Mouse (Mus musculus) T-cell, adult 2 months (primary cell): ENCODE results near the gene Frmd4a.

ENCODE experiments used
- DNase-seq: peaks from one replicate; pipeline ENCODE4 v3.0.0; 2022; ENCODE audit warnings: low spot score

The Frmd4a gene

DNA sequence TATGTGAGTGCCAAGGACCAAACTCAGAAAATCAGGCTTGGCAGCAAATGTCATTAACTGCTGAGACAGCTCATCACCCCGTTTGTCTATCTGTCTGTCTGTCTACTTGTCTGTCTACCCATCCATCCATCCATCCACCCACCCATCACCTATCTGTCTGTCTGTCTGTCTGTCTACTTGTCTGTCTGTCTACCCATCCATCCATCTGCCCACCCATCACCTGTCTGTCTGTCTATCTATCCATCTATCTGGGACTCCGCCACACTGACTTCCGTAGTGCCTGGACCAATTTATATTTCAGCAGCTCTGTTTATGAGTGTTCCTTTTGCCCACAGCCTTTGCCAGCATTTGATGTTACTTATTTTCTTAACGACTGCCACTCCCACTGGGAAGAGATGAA lies 375.5 kb downstream of the Frmd4a start:
- DNase-seq: no peak

DNA sequence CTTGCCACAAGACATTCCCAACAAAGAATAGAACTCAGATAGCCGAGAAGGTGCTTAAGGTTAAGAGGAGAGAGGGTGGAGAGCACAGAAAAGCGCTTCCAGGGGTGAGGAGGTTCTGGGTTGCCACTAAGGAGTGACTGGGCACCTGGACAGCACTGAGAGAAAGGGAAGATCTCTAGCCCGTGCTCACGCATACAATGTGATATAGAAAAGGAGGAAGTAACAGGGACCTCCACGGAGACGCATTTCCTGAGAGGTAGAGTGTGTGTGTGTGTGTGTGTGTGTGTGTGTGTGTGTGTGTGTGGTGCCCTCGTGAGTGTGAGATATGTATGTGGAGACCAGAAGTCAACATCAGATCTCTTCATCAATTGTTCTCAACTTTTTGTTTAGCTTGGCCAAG lies 377.1 kb downstream of the Frmd4a start:
- DNase-seq: no peak

- no peak for DNase-seq
Measured at GRCm38 (mm10) chr2:4399721-4400120, 382.2 kb downstream of the Frmd4a start.

GRCm38 (mm10) chr2:4400771-4401596 lies 383.5 kb downstream of the Frmd4a start:
- no peak for DNase-seq

GRCm38 (mm10) chr2:4401597-4402581 lies 384.4 kb downstream of the Frmd4a start:
- no peak for DNase-seq

GRCm38 (mm10) chr2:4406977-4407376 lies 389.5 kb downstream of the Frmd4a start:
- DNase-seq: no peak

DNA sequence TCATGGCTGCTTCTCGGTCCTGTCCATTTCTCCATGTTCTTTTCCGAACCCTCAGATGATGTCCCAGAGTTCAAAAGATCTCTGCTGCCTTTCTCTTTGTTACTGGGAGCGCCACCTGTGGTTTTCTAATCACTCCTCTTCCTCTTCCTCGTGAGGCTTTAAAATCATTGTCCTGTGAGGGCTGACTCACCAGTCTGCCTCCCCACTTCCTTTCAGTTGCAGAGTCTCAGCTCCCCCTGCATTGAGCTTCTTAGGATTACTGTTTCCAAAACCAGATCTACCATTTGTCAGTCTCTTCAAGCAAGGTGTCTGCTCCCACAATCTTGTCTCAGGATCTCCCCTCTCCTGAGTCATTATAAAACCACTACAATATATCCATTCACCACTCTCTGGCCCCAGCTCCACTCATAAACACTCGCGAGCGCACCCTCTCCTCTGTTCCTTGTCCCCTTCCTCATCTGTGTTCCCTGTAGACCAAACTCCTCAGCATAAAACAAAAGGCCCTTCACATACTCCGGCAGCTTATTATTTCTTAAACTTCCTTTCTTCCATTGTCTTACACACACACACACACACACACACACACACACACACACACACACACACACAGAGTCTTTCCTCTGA lies 392.4 kb downstream of the Frmd4a start:
- no peak for DNase-seq

DNA sequence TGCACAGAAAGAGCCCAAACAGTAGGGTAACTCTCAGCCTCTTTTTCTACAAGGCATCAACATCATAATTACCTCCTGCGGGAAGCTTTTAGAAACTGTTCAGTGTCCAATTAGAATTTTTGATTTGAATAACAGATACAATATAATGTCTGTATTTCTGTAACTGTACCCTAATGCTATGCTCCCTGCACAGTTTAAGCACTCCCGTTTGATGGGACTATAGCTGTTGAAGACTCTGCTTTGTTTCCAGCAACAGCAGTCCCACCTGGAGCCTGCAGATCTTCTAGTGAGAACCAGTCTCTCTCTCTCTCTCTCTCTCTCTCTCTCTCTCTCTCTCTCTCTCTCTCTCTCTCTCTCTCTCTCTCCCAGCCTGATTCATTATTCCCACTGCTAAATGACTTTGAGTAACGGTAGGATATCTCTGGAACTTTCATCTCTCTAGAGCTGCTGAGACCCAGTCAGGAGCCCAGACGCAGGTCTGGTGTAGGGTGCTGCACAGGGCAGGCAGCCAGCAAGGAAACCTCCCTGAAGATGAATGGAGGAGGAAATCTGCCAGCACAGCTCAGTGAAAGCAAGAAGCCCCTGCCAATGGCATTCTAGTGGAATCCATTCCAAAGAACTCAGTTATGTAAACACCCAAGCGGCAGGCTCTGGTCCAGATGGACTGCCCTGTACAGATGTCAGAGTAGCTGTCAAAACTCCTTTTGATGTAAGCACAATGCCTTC lies 395.5 kb downstream of the Frmd4a start:
- no peak for DNase-seq

GRCm38 (mm10) chr2:4413596-4414335 lies 396.2 kb downstream of the Frmd4a start:
- no peak for DNase-seq

- no peak for DNase-seq
Measured at GRCm38 (mm10) chr2:4420679-4421312, 403.3 kb downstream of the Frmd4a start.

GRCm38 (mm10) chr2:4421757-4422156 lies 404.2 kb downstream of the Frmd4a start:
- no peak for DNase-seq

DNA sequence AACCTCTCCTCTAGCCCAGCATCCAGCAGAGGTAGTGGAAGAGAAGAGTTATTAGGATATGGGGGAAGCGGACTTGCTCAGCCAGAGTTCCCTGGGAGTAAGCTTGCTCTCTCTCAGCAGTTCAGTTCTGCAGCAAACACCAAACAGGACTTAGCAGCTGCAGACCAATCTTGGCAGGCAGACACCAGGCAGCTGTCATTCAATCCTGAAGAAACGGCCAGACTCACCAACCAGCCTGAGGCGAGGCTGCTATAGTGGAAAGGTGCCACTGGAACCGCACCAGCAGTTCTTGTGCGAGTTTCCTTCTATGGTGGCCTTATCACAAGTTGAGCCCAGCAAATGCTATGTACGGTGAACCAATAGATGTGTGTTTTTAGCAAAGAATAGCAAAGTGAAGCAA lies 406.4 kb downstream of the Frmd4a start:
- no peak for DNase-seq

- DNase-seq: no peak
Measured at GRCm38 (mm10) chr2:4428407-4428855, 410.9 kb downstream of the Frmd4a start.

- no peak for DNase-seq
Measured at GRCm38 (mm10) chr2:4433119-4433518, 415.6 kb downstream of the Frmd4a start.

GRCm38 (mm10) chr2:4435051-4435450 lies 417.5 kb downstream of the Frmd4a start:
- no peak for DNase-seq

DNA sequence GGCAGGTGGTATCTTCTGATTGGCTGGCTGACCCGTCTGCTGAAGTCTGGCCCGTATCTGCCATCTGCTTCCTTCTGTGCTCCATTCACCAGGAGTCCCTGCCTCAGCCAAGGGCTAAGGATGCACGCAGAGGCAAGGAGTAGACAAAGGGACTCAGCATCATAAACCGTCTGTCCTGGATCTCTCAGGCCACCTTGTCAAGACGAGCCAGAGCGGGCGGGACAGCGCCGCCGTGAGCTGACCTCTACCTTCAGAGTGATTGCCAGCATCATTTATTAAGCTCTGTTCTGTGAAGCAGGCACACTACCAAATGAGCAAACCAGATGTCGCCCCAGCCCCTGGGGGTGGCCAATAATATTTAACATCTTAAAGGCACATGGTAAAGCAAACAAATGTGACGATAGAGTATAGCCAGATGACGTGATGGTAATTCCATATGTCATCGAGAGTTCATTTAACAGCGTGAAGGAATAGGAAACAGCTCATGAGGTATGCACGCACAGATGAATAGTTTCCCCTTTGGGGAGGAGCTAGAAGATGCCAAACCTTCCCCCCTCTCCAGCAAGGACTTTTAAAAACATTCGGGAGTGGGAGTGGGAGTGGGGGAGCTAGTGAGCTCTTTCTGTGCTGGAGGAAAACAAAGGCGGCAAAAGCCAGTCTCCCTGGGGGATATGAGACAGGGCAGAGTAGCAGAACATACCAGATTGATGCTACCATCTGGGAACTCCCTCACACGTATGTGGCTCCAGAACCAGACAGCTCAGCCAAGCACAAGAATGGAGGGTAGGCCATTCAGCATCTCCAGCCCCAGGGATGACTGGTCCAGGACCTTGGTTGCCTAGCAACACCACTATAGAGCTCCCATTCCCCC lies 419.1 kb downstream of the Frmd4a start:
- DNase-seq: no peak

DNA sequence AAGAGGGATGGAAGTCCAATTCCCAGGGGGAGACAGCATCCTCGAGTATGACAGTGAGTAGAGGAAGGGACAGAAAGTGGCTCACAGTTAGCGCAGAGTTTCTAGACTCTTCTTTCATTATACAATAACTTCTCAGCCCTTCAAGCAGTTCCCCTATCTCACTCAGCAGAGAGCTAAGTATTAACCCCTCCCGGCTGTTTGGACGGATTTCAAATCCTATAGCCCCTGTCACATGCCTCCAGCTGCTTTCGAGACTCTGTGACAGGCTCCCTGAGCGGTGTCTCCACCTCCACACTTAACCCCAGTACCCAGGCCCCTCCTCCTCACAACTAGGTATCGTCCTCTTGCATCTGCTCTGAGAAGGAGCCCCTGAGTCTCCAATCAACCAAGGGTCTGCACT lies 421.2 kb downstream of the Frmd4a start:
- DNase-seq: no peak

- DNase-seq: no peak
Measured at GRCm38 (mm10) chr2:4439909-4440308, 422.4 kb downstream of the Frmd4a start.

DNA sequence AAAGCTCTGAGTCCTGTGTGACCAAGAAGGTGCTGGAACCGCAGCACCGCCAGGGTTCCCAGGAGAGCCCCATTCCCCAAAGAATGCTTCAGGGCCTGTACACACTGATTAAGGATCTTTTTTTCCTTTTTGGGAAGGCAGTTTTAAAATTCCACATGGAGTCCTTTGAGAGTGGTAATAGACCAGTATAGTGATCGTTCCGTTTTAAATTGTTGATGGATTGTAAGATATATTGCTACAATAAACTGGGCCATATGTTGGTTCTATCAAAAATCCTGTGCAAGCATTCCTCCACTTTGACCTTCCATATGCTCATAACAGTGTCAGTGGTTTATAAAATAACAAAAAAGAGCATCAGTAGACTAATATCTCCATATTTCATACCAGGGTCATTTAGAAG lies 424.3 kb downstream of the Frmd4a start:
- no peak for DNase-seq

GRCm38 (mm10) chr2:4444740-4445139 lies 427.2 kb downstream of the Frmd4a start:
- no peak for DNase-seq
